Mouse (Mus musculus) brown adipose tissue, adult 24 weeks (tissue): Measurements from ENCODE around the gene Iqck. TPM values are rescaled to one million over a fixed set of nuclear protein-coding genes. Genes with fewer than 3 reads are reported as not detected.

ENCODE experiments used
- H3K27ac ChIP-seq: fragments of 200-500 bp; replicated peaks from 2 replicates; pipeline ENCODE4 v1.5.1; 2012; ENCODE audit warnings: low read depth, mild to moderate bottlenecking, low read length
- H3K4me1 ChIP-seq: fragments of 200-500 bp; 2 replicates; pipeline ENCODE4 v1.6.1; 2012; ENCODE audit warnings: low read length, mixed read lengths; ENCODE audit not compliant: control insufficient read depth, insufficient read depth, insufficient read length
- H3K4me3 ChIP-seq: fragments of 200-500 bp; 2 replicates; pipeline ENCODE4 v1.5.1; 2012; ENCODE audit warnings: low read depth, mild to moderate bottlenecking, low read length, moderate library complexity; ENCODE audit not compliant: insufficient read depth
- polyA plus RNA-seq: library from polyadenylated mRNA; stranded (reverse); fragments of >200 nt; gene quantifications from 2 replicates; pipeline ENCODE4 v1.2.4, GENCODE M21; 2012; ENCODE audit not compliant: missing spikeins, insufficient read depth, insufficient read length

Gene Iqck
- polyA plus RNA-seq, 1 experiment: 3.8 TPM

DNA sequence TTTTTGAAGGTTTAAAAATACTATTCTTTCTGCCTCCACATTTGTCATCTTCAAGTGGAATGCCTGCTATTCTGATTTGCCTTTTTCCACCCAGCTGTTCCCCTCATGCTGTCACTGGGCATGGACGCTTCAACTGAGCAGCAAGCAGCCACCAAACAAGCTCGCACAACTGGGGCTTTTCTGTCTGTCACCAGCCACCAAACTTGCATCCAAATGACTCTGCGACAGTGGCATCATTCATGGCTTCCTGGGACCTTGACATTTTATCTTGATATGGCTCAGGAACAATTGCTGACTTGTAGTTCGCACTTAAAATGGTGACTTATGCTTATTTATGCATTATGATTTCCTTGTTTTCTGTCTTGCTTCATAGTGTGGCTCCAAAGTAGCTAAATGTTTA, 29.4 kb downstream of the Iqck start:
- H3K4me3 ChIP-seq: no peak overlapping the region
- no peaks in the 10 kb centered on the region for H3K4me1 ChIP-seq

DNA sequence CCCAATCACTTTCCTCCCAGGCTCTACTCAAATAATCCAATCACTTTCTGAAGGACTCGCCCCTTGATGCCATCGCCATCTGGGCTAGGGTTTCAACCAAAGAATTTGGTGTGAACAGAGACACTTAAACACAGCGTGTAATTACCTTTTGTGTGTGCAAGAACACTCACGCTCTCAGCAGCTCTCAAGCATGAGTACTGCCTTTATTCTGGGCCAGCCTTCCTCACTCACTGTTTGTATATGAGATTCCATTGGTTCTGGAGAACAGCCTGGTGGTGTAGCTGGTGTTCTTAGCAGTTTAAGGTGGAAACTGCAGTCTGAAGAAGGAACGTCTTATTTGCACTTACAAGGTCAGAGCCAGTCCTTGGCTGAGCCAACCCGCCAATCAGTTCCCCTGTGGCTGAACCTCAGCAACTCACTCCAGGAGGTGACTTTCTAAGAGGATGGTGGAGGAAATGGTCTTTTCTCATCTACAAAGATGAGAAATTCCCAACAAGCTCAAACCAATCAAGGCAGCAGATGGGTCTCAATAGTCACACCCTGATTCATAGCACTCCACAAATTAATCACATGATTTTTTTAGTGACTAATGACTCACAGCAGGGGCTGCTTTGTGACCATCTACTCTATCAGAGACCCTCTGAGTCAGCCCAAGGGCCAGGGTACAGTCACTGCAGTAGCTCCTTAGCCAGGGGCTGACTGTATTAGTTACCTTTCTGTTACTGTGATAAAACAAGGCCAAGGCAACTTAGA, 31.9 kb downstream of the Iqck start:
- no peak overlapping the region for H3K4me3 ChIP-seq
- H3K4me1 ChIP-seq: no peaks in the 10 kb centered on the region
- no peak overlapping the region for H3K27ac ChIP-seq

More for the DNA sequence above, 29.4 kb downstream of the Iqck start:
- no peak overlapping the region for H3K27ac ChIP-seq

DNA sequence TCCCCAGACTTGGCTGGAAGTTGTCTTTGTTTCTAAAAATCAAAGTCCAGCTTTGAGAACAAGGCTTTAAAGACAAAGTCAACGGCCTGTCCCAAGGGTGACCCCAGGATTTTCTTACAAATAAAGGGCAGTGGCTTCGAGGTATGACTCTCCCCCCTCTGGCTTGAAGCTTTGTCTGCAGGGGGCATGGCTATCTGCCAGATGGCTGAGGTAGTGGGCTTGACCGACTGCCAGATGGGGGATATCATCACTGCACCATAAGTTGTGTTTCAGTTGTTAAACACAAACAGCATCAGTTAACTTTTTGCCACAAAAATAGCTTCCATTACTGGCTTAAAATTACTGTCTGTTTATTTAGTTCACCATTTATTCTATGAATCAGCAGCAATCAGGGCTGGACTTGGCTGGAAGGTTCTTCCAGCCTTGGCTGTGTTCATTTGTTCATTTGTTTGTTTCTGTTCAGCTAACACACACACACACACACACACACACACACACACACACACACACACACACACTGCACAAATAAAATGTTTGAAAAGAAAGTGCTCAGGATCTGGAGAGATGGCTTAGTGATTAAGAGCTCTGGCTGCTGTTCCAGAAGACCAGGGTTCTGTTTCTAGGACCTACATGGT, 33.6 kb downstream of the Iqck start:
- Histone ChIP-seq H3K27ac (no peak overlapping the region; the same call in 1 of the 2 replicates), H3K4me1 (no peaks in the 10 kb centered on the region), H3K4me3 (no peak overlapping the region)

DNA sequence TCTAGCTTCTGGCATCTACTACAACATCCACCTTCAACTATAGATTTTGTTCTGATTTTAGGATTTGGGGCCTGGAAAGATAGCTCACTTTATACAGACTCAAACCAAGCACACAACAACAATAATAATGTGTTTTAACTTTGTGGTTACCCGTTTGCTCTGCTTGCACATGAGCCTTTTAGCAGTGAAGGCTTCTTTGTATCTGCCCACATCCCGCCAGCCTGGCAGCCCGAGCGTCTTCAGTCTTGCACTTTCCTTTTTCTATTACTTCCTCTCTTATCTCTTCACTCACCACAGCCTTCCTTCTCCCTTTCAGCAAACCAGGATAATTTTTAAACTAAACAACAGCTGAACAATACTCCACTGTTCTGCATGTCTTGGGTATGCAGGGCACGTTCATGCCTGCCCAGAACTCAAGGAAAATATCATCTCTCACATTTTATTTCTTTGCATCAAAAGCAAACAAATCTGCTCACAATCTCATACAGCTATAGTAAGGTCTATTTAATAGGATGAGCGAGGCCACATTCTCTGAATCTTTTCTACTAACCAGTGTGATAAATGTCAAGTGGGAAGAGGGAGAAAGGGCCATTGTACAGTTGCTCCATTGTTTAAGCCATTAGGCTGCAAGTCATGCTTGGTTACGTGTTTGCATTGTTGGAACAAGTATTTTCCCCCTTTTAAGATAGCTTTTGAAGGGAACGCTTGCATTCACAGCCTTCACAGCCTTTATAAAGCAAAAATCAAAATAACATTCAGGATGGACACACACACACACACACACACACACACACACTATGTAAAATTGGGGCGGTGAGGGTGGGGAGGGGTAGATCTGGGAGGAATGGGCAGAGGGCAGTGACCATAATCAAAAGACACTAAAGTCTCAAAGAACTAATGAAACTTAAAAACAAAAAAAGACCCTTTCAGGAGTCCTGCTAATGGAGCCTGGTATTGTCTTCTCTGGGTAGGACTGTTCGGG, 40.2 kb downstream of the Iqck start:
- Histone ChIP-seq H3K27ac (no peak overlapping the region), H3K4me3 (no peak overlapping the region), H3K4me1 (no peaks in the 10 kb centered on the region)

DNA sequence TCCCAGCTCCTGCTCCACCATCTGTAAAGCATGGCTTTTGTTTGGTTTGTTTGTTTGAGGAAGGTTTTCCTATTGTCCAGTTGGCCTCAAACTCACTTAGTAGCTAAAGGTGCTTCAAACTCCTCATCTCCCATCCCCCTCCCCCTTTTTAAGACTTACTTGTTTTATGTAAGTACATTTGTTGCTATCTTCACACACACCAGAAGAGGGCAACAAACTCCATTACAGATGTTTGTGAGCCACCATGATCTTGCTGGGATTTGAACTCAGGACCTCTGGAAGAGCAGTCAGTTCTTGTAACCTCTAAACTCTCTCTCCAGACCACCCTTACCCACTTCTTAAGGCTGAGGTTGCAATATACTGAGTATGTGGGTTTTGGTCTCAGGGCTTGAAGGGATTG, 42.5 kb downstream of the Iqck start:
- Histone ChIP-seq H3K27ac (no peak overlapping the region), H3K4me3 (no peak overlapping the region), H3K4me1 (no peaks in the 10 kb centered on the region)

DNA sequence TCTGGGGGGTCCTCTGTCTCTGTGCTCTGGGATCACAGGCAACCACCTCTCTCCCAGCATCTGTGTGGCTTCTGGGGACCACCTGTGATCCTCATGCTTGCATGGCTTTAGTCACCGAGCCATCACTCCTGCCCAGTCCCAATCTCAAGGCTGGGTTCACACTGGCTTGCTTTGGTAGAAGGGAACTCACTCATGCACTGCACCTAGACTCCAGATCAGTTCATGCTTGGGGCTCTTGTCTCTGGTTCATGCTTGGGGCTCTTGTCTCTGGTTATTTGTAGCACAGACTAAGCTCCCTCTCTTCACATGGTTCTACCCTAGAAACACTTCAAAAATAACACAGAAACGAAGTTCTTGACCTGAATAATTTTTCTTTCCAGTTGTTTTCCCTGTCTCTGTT, 44.5 kb downstream of the Iqck start:
- H3K27ac ChIP-seq: no peak overlapping the region
- no peaks in the 10 kb centered on the region for H3K4me1 ChIP-seq
- no peak overlapping the region for H3K4me3 ChIP-seq

DNA sequence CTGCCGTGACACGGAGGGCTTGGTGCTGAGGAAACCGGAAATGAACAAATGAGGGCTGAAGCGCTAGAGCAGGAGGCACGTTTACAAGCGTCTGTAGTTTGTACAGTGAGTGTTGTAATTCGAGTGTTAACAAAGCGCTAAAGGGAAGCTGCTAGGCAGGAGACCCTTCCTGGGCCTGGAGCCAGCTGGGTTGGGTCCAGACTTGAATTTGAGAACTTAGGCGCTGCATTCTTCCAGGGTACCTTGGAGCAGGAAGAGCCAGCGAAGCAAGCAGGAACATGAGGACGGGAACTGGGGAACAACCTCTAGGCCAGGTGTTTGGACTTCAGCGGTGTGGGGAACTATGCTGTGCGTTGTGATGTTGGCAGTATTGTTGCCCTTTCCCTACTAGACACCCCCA, 47.4 kb downstream of the Iqck start:
- no peaks in the 10 kb centered on the region for H3K4me1 ChIP-seq
- H3K27ac ChIP-seq: no peak overlapping the region
- 0 out of 2 replicates have a peak overlapping the region, but pooled peaks have one; percentile 5 for H3K4me3 ChIP-seq

DNA sequence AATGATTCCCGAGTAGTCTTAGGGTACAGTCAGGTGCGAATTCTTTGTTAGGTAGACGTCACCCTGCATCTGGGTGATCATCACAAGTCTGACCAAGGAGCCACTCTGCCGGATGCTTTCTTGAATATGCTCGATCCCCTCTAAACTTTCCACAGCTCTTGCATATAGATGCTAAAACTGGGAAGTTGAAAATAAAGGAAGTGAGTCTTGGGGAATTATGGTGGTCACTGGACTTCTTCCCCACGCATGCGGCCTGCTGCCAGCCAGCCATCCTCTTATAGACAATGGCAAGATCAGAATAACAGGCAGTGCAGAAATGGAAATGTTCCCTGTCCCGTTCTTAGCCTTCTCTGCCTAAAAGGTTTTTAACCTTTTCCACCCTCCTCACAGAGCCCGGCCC, 48.3 kb downstream of the Iqck start:
- Histone ChIP-seq H3K27ac (no peak overlapping the region), H3K4me3 (no peak overlapping the region), H3K4me1 (no peaks in the 10 kb centered on the region)

DNA sequence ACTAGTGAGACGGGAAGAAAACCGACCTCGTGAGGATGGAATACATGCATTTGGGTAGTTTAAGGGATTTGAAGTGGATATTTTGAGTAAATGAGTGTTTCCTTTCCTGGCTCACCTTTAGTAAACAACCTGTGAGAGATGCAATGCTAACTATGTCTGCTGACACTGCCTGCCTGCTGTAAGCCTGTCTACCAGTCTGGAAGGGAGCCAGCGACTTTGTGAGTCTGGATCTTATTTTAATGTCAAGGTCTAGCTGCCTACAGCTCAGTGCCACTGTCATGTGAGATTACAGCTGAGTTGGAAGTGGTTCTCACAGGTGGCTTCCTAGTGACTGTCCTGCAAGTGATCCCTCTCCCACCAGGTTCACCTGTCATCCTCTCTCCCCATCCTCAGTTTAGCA, 49.0 kb downstream of the Iqck start:
- no peak overlapping the region for H3K27ac ChIP-seq
- H3K4me3 ChIP-seq: no peak overlapping the region
- no peaks in the 10 kb centered on the region for H3K4me1 ChIP-seq

DNA sequence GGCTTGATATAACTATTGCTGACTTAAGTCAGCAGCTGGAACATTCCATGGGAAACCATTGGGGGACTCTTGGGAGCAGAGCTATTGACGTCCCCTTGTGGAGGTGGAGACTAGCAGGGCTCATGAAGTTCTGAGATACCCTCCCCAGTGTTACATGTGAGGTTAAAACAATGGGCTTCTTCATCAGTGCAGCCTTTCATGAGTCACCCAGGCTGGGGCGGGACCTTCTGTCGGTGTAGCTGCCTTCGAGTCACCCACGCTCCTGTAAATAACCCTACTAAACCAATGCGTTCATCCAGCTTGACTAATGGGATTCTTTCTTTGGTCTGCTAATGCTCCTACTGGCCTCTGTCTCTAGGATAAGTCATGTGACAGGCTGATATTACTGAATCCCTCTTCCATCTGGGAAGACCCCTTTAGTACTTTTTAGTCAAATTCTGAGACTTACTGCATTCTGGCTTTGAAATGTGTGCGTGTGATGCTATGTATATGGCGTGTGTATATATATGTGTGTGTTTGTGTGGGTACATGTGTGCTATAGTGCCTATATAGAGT, 53.5 kb downstream of the Iqck start:
- H3K27ac ChIP-seq: no peak overlapping the region
- no peaks in the 10 kb centered on the region for H3K4me1 ChIP-seq
- H3K4me3 ChIP-seq: no peak overlapping the region

DNA sequence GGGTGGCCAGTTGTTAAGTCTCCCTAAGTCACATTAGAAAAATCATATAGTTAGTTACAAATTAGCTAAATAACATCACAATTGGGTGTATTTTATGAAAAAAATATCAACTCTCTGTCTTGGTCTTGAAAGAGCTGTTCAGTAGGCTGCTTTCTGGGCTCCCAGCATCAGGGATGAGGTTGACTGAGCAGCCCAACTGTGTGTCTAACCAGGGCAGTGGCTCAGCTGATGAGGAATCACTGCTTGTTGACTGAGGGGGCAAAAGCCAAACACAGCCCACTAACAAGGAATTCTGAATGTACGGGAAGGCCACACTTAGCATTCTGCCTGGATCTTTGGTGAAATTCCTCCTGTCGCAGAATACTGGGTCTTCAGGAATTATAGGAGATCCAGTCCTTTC, 54.9 kb downstream of the Iqck start:
- no peaks in the 10 kb centered on the region for H3K4me1 ChIP-seq
- H3K27ac ChIP-seq: no peak overlapping the region
- no peak overlapping the region for H3K4me3 ChIP-seq

DNA sequence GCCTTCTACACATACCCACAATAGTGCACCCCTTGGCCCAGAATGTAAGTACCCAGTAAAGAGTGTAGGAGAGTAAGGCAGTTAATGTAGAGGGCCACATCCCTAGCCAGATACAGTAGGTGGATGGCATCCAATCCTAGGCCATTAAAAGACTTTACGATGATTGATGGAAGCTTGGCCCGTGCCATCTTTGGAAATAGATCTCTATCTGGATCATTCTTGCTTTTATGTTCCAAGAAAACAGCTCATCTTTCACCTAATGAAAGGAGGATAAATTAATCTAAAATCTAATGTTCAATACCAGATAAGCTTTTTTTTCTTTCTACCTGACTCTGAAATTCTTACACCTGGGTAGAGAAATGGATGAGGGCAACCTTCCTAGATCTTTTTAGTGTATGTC, 55.6 kb downstream of the Iqck start:
- no peak overlapping the region for H3K27ac ChIP-seq
- H3K4me3 ChIP-seq: no peak overlapping the region
- no peaks in the 10 kb centered on the region for H3K4me1 ChIP-seq

DNA sequence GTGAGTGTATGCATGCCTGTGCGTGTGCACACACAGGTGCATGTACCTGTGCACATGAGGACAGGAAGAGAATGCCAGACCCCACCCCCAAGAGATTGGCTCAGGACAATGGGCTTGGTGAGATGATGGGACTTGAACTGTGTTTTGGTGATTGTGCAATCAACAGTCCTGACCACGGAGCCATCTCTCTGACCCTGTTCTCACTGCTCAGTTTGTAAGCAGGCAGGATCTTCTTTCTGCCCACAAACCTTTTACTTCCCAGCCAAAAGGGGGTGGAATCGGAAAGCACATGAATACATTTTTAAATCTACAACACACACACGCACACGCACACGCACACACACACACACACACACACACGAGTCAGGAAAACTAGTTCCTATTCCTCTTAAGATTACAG, 56.0 kb downstream of the Iqck start:
- no peak overlapping the region for H3K4me3 ChIP-seq
- no peaks in the 10 kb centered on the region for H3K4me1 ChIP-seq
- no peak overlapping the region for H3K27ac ChIP-seq

DNA sequence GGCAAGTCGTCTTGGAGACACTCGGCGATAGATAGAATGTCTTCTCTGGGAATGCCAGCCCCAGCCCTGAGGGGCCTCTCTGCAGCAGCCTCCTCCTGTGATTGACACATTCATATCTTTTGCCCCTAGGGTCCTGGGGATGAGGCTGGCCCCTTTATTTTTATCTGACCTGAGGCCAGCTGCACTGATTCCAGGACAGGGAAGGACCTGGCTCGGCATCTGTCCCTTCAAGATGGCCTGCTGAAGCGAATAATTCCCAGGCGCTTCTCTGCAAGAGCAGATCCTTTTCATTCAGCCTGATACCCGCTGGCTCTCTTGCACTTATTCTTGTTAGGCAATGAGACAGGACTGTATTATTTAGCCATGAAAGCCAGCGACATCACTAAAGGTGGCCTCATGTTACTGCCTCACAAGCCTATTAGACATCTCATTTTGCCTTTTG, 56.5 kb downstream of the Iqck start:
- H3K4me3 ChIP-seq: no peak overlapping the region
- no peaks in the 10 kb centered on the region for H3K4me1 ChIP-seq
- no peak overlapping the region for H3K27ac ChIP-seq

DNA sequence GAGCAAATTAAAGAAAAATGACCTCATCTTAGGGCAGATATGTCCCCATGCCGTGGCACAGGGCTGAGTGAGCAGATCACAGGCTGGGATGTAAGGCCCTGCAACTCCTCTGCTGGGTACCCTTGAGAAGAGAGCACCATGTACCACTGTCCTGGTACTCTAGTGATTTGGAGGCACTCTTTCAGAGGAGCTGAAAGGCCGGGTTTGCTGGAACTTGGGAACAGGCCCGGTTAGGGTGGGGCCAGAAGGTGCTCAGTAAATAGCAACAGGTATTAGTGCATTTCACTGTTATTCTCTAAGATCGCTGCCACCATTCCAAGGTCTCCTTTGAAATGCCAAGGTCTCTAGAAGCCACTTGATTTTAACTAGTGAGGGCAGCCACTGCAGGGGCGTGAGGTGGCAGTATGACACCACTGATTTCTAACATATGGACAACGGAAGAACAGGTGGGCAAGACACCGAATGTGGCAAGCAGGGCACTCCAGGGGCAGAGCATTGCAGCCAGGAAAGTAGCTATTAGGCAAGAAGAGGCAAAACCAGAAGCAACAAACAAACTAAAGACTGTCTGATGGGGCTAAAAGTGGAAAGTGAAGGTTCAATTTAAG, 59.1 kb downstream of the Iqck start:
- Histone ChIP-seq H3K27ac (no peak overlapping the region), H3K4me1 (no peaks in the 10 kb centered on the region), H3K4me3 (no peak overlapping the region)
